Mouse (Mus musculus) spleen, adult 2 months (tissue): Measurements from ENCODE around the gene Sugt1.

Source experiments
- CTCF ChIP-seq: fragments of 200-500 bp; IDR thresholded peaks from 2 replicates; pipeline ENCODE4 v1.5.1; 2011; ENCODE audit warnings: mild to moderate bottlenecking, inconsistent platforms; ENCODE audit not compliant: insufficient read depth, insufficient read length, insufficient replicate concordance; ENCODE audit errors: extremely low read depth
- POLR2A ChIP-seq: fragments of 200-500 bp; IDR thresholded peaks from 2 replicates; pipeline ENCODE4 v1.6.1; 2011; ENCODE audit warnings: low read depth, low read length, inconsistent platforms

GRCm38 (mm10) chr14:79621143-79621542 is 33.7 kb downstream of the Sugt1 start:
- TF ChIP-seq CTCF (no peak), POLR2A (no peak)
